Mouse (Mus musculus) embryonic facial prominence, embryonic 12.5 days (tissue): Measurements from ENCODE around the gene Gnao1. TPM values are rescaled to one million over a fixed set of nuclear protein-coding genes. Genes with fewer than 3 reads are reported as not detected.
A peak's percentile ranks its signal among the peaks of the same experiment; 100 is the strongest.

Source experiments
- ATAC-seq: fragments of 200-750 bp; cut with Nextera tagmentation; 2 replicates; pipeline ENCODE4 v1.8.0; 2017; ENCODE audit not compliant: insufficient number of reproducible peaks, insufficient read depth, low FRiP score, low TSS enrichment
- H3K27ac ChIP-seq: fragments of 300-500 bp; sonication (generic); 2 replicates; pipeline ENCODE4 v1.5.1; 2016; ENCODE audit warnings: mild to moderate bottlenecking
- H3K27me3 ChIP-seq: fragments of 300-500 bp; sonication (generic); 2 replicates; pipeline ENCODE4 v1.6.1; 2016; ENCODE audit warnings: mild to moderate bottlenecking, moderate library complexity
- H3K36me3 ChIP-seq: fragments of 300-500 bp; sonication (generic); 2 replicates; pipeline ENCODE4 v1.6.1; 2016; ENCODE audit warnings: mild to moderate bottlenecking
- H3K4me1 ChIP-seq: fragments of 300-500 bp; sonication (generic); 2 replicates; pipeline ENCODE4 v1.6.1; 2016
- H3K4me2 ChIP-seq: fragments of 300-500 bp; sonication (generic); replicated peaks from 2 replicates; pipeline ENCODE4 v1.6.1; 2016; ENCODE audit warnings: mild to moderate bottlenecking, moderate library complexity
- H3K4me3 ChIP-seq: fragments of 300-500 bp; sonication (generic); 2 replicates; pipeline ENCODE4 v1.5.1; 2016; ENCODE audit warnings: mild to moderate bottlenecking
- H3K9ac ChIP-seq: fragments of 300-500 bp; sonication (generic); 2 replicates; pipeline ENCODE4 v1.6.1; 2016; ENCODE audit warnings: mild to moderate bottlenecking, moderate library complexity
- H3K9me3 ChIP-seq: fragments of 300-500 bp; sonication (generic); 2 replicates; pipeline ENCODE4 v1.6.1; 2016; ENCODE audit warnings: mild to moderate bottlenecking, moderate library complexity
- WGBS: fragments of 180-500 bp; shearing (Covaris S2); methylation state at CpG from one replicate; pipeline ENCODE4 v1.1.7; 2016; 5-methylcytosine and 5-hydroxymethylcytosine counted together
- polyA plus RNA-seq: library from polyadenylated mRNA; unstranded; fragments of >200 nt; fragmentation: Nextera tagmentation; extraction: Ambion mirVana; gene quantifications from 2 replicates; pipeline ENCODE4 v1.2.1, GENCODE M21; 2016

Gnao1 gene
- polyA plus RNA-seq, 1 experiment from 2014 or later: 12.9 TPM

GRCm38 (mm10) chr8:93817366-93817765 lies 7.6 kb downstream of the Gnao1 start:
- Histone ChIP-seq H3K4me3 (no peak overlapping the region), H3K9me3 (no peaks in the 10 kb centered on the region), H3K27ac (no peak overlapping the region), H3K4me1 (peaks cover 16% of the 10 kb centered on the region; the same call in 1 of the 2 replicates), H3K9ac (no peak overlapping the region), H3K27me3 (peaks cover 4% of the 10 kb centered on the region), H3K36me3 (no peaks in the 10 kb centered on the region), H3K4me2 (no peak overlapping the region)
- no peak for ATAC-seq
- WGBS: 97% methylated on average over 1 of the region's 1 CpGs

- Histone ChIP-seq H3K36me3 (no peaks in the 10 kb centered on the region), H3K4me2 (no peak overlapping the region), H3K27ac (no peak overlapping the region), H3K4me1 (peaks cover 6% of the 10 kb centered on the region; the same call in 1 of the 2 replicates), H3K9me3 (no peaks in the 10 kb centered on the region), H3K9ac (no peak overlapping the region), H3K27me3 (no peaks in the 10 kb centered on the region), H3K4me3 (no peak overlapping the region)
- WGBS: 81% methylated on average over 4 of the region's 4 CpGs
- no peak for ATAC-seq
These were observed 10.2 kb downstream of the Gnao1 start for GRCm38 (mm10) chr8:93819929-93820328.

- Histone ChIP-seq H3K4me3 (no peak overlapping the region), H3K27me3 (no peaks in the 10 kb centered on the region)
- WGBS: 90% methylated on average over 7 of the region's 7 CpGs
These were observed 11.6 kb downstream of the Gnao1 start for GRCm38 (mm10) chr8:93821327-93821726.

GRCm38 (mm10) chr8:93825317-93825716 lies 15.6 kb downstream of the Gnao1 start:
- Histone ChIP-seq H3K4me3 (no peak overlapping the region), H3K4me2 (no peak overlapping the region), H3K27me3 (no peaks in the 10 kb centered on the region), H3K27ac (no peak overlapping the region), H3K9ac (no peak overlapping the region), H3K9me3 (no peaks in the 10 kb centered on the region), H3K4me1 (peaks cover 2% of the 10 kb centered on the region; the same call in 1 of the 2 replicates), H3K36me3 (no peaks in the 10 kb centered on the region)
- no peak for ATAC-seq
- 65% methylated on average over 4 of the region's 4 CpGs for WGBS

More at GRCm38 (mm10) chr8:93821327-93821726, 11.6 kb downstream of the Gnao1 start:
- Histone ChIP-seq H3K4me2 (no peak overlapping the region), H3K27ac (no peak overlapping the region), H3K9ac (no peak overlapping the region), H3K4me1 (peaks cover 6% of the 10 kb centered on the region; the same call in 1 of the 2 replicates), H3K9me3 (no peaks in the 10 kb centered on the region), H3K36me3 (no peaks in the 10 kb centered on the region)
- ATAC-seq: no peak

DNA sequence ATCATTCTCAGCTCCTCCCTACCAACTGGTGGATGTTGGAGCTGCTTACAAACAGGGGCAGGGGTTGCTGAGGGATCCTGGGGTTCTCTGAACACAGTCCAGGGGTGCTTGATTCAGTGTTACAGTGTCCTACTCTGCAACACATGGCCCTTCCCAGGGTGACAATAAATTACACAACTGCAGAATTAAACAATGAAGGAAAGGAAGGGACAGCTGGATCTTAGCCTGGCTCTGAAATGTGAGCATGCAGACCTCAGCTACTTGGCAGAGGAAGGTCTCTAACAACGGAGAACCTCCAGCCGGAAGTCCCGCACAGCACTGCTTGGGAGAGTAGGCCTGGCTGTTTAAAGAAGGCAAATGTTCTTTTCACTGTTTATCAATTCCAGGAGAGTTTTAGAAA lies 20.9 kb downstream of the Gnao1 start:
- Histone ChIP-seq H3K4me2 (no peak overlapping the region), H3K36me3 (no peaks in the 10 kb centered on the region), H3K27ac (no peak overlapping the region), H3K27me3 (no peaks in the 10 kb centered on the region), H3K4me1 (0 out of 2 replicates have a peak, but pooled peaks cover 3% of the 10 kb centered on the region), H3K4me3 (no peak overlapping the region), H3K9me3 (no peaks in the 10 kb centered on the region), H3K9ac (no peak overlapping the region)
- no peak for ATAC-seq
- 72% methylated on average over 3 of the region's 3 CpGs for WGBS

GRCm38 (mm10) chr8:93835771-93836170 lies 26.0 kb downstream of the Gnao1 start:
- Histone ChIP-seq H3K27ac (no peak overlapping the region), H3K4me3 (no peak overlapping the region), H3K4me2 (no peak overlapping the region), H3K9me3 (no peaks in the 10 kb centered on the region), H3K9ac (no peak overlapping the region), H3K4me1 (peaks cover 26% of the 10 kb centered on the region), H3K36me3 (no peaks in the 10 kb centered on the region), H3K27me3 (no peaks in the 10 kb centered on the region)
- WGBS: 59% methylated on average over 5 of the region's 5 CpGs
- no peak for ATAC-seq

DNA sequence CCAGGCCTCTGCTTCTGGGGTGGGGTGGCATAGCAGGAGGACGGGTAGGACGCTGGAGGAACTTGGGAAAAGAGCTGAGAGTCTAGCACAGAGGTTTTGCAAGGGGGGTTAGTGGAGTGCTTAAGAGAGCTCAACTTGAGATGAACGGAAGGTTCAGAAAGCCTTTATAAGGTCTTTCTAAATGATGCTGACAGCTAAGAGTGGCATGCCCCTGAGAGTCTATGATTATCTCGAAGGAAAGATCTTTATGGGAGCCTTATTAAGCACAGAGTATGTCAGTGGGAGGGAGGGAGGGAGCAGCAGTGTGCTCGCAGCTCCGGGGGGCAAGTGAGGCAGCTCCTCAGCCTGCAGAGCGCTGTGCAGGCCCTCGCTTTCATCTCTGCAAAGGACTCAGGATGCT lies 29.3 kb downstream of the Gnao1 start:
- no peak for ATAC-seq
- Histone ChIP-seq H3K4me1 (peaks cover 34% of the 10 kb centered on the region), H3K27me3 (no peaks in the 10 kb centered on the region), H3K4me3 (no peak overlapping the region), H3K9me3 (no peaks in the 10 kb centered on the region), H3K4me2 (no peak overlapping the region), H3K36me3 (no peaks in the 10 kb centered on the region), H3K9ac (no peak overlapping the region), H3K27ac (no peak overlapping the region)
- 21% methylated on average over 8 of the region's 8 CpGs for WGBS

DNA sequence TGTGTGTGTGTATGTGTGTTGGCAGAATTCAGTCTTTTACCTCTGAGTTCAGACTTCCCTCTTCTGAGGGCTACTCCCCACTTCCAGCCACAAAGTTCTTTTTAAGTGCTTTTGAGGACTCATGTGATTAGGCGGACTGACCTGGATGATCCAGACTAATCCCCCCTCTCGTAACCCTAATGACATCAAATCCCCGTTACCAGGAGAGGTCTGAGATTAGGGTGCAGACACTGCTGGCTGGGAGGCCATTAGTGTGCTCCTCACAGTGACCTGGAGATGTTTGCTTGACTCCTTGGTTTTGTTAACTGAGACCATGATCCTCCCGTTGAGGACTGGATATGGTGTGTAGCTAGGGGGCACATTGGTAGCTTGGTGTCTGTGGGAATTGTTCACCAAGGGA lies 30.7 kb downstream of the Gnao1 start:
- peaks cover 34% of the 10 kb centered on the region for H3K4me1 ChIP-seq
- no peak overlapping the region for H3K27ac ChIP-seq
- WGBS: 67% methylated on average over 4 of the region's 4 CpGs
- no peak overlapping the region for H3K9ac ChIP-seq
- ATAC-seq: no peak
- no peak overlapping the region for H3K4me2 ChIP-seq
- no peaks in the 10 kb centered on the region for H3K9me3 ChIP-seq
- no peaks in the 10 kb centered on the region for H3K36me3 ChIP-seq
- H3K27me3 ChIP-seq: no peaks in the 10 kb centered on the region
- no peak overlapping the region for H3K4me3 ChIP-seq

DNA sequence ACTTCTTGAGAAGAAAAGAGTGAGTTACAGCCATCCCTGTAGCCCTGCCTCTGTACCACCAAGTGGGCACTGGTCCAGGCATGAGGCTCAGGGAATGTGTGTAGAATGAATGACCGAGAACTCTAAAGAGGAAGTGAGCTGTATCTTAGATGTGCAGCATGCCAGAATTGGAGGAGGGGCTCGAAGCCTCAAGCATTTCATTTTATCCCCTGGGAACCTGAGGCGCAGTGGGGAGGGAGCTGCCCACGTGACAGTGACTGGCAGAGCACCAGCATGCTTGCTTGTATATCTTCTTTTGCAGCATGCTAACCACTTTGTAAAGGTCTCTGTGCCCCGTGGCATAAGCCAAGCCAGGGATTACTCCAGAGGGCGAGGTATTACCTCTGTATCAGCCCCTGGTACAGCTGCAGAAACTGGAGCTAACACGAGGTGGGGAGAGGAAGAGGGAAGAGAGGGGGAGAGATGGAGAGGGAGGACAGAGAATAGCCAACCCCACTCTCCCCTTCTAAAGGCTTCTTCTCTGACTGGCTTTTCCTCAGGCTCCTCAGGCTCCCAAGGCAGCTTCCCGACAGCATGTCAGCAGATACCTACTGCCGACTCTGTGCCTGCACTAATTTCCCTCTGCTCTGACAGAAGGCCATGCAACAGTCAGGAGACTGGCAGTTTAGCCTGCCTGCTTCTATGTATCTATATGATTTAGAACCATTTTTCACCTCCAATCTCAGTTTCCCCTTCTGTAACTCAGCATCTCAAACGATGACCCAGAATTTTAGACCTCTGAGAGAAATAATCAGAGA lies 31.4 kb downstream of the Gnao1 start:
- no peak for ATAC-seq
- 33% methylated on average over 10 of the region's 10 CpGs for WGBS
- Histone ChIP-seq H3K4me1 (peaks cover 34% of the 10 kb centered on the region), H3K27me3 (no peaks in the 10 kb centered on the region), H3K27ac (no peak overlapping the region), H3K4me2 (no peak overlapping the region), H3K36me3 (no peaks in the 10 kb centered on the region), H3K9me3 (no peaks in the 10 kb centered on the region), H3K9ac (0 out of 2 replicates have a peak overlapping the region, but pooled peaks have one; percentile 1), H3K4me3 (no peak overlapping the region)

- no peaks in the 10 kb centered on the region for H3K27me3 ChIP-seq
- no peak overlapping the region for H3K27ac ChIP-seq
- no peak overlapping the region for H3K9ac ChIP-seq
- no peaks in the 10 kb centered on the region for H3K9me3 ChIP-seq
- no peaks in the 10 kb centered on the region for H3K36me3 ChIP-seq
- peaks cover 34% of the 10 kb centered on the region for H3K4me1 ChIP-seq
- no peak overlapping the region for H3K4me2 ChIP-seq
- no peak overlapping the region for H3K4me3 ChIP-seq
- no peak for ATAC-seq
- WGBS: 90% methylated on average over 4 of the region's 4 CpGs
These were observed 32.8 kb downstream of the Gnao1 start for GRCm38 (mm10) chr8:93842574-93842973.

DNA sequence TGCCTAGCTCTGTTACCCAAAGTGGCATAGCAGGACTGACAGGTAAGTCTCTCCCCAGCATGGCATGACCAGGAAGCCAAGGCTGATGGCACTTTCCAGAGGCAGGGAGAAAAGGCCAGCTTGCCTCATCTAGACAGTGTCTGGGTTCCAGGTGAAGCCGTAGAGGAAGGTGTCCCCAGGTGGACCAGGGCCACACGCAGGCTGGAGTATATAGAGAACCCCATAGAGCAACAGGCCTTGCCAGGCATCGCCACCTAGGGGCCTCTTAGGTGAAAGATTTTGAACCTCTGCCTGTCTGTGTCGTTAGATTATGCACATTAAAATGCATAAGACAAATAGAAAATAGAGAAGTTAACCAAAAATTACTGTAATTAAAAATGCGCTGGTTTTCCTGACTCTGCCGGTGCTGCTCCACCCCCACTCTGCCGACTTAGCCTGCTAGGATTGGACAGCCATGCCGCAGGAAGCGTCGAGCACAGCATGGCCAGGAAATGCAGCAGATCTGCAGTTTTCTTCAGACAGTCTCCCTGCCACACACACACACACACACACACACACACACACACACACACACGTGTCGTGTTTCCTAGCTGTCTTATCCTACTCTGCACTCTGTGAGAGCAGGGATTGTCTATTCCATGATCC lies 34.2 kb downstream of the Gnao1 start:
- no peak overlapping the region for H3K9ac ChIP-seq
- no peaks in the 10 kb centered on the region for H3K36me3 ChIP-seq
- H3K4me1 ChIP-seq: peaks cover 20% of the 10 kb centered on the region
- H3K9me3 ChIP-seq: no peaks in the 10 kb centered on the region
- ATAC-seq: no peak
- H3K4me2 ChIP-seq: no peak overlapping the region
- no peak overlapping the region for H3K27ac ChIP-seq
- H3K4me3 ChIP-seq: no peak overlapping the region
- no peaks in the 10 kb centered on the region for H3K27me3 ChIP-seq
- 31% methylated on average over 12 of the region's 12 CpGs for whole genome bisulfite sequencing

- Histone ChIP-seq H3K27ac (no peak overlapping the region), H3K9ac (no peak overlapping the region), H3K36me3 (no peaks in the 10 kb centered on the region), H3K4me3 (no peak overlapping the region), H3K9me3 (no peaks in the 10 kb centered on the region), H3K4me2 (no peak overlapping the region), H3K4me1 (peaks cover 11% of the 10 kb centered on the region), H3K27me3 (no peaks in the 10 kb centered on the region)
- WGBS: 78% methylated on average over 1 of the region's 1 CpGs
- no peak for ATAC-seq
These were observed 35.4 kb downstream of the Gnao1 start for GRCm38 (mm10) chr8:93845186-93845585.
